Mouse (Mus musculus) testis, adult 2 months (tissue): ENCODE data around the gene Kiss1r.
A peak's percentile ranks its signal among the peaks of the same experiment; 100 is the strongest.

Experiments used
- CTCF ChIP-seq: fragments of 200-500 bp; IDR thresholded peaks from 2 replicates; pipeline ENCODE4 v1.5.1; 2012; ENCODE audit warnings: low read depth, mild to moderate bottlenecking, inconsistent platforms, low read length, moderate library complexity; ENCODE audit not compliant: control insufficient read depth, insufficient read depth, insufficient replicate concordance
- POLR2A ChIP-seq: fragments of 200-500 bp; IDR thresholded peaks from 2 replicates; pipeline ENCODE4 v1.6.1; 2012; ENCODE audit warnings: low read depth, mild to moderate bottlenecking, inconsistent platforms, low read length, moderate library complexity; ENCODE audit not compliant: control insufficient read depth

GRCm38 (mm10) chr10:79908167-79909091 lies 8.3 kb upstream of the Kiss1r start, which contains the start of gene Med16:
- TF ChIP-seq CTCF, result no peak
- peak; percentile 69 for TF ChIP-seq POLR2A
